Mouse (Mus musculus) stomach, embryonic 15.5 days (tissue): ENCODE measurements at regions not wholly inside any gene's neighbourhood (a gene's known extent, or its start where the extent isn't known, plus 50 kb on each side); places are given as distances from the start of the nearest gene placed in this dataset.

Source experiments
- ATAC-seq: fragments of 200-750 bp; cut with Nextera tagmentation; 2 replicates; pipeline ENCODE4 v1.8.0; 2017; ENCODE audit warnings: low read depth, moderate number of reproducible peaks, moderate TSS enrichment; ENCODE audit not compliant: insufficient read depth, low FRiP score
- H3K27ac ChIP-seq: fragments of 300-500 bp; sonication (generic); 2 replicates; pipeline ENCODE4 v1.5.1; 2015; ENCODE audit warnings: mild to moderate bottlenecking, inconsistent platforms
- H3K27me3 ChIP-seq: fragments of 300-500 bp; sonication (generic); replicated peaks from 2 replicates; pipeline ENCODE4 v1.6.1; 2015; ENCODE audit warnings: inconsistent platforms
- H3K36me3 ChIP-seq: fragments of 300-500 bp; sonication (generic); 2 replicates; pipeline ENCODE4 v1.6.1; 2015; ENCODE audit warnings: inconsistent platforms
- H3K4me1 ChIP-seq: fragments of 300-500 bp; sonication (generic); 2 replicates; pipeline ENCODE4 v1.6.1; 2015; ENCODE audit warnings: inconsistent platforms
- H3K4me2 ChIP-seq: fragments of 300-500 bp; sonication (generic); 2 replicates; pipeline ENCODE4 v1.6.1; 2015; ENCODE audit warnings: mild to moderate bottlenecking, inconsistent platforms
- H3K4me3 ChIP-seq: fragments of 300-500 bp; sonication (generic); replicated peaks from 2 replicates; pipeline ENCODE4 v1.5.1; 2015; ENCODE audit warnings: inconsistent platforms
- H3K9ac ChIP-seq: fragments of 300-500 bp; sonication (generic); 2 replicates; pipeline ENCODE4 v1.6.1; 2015; ENCODE audit warnings: inconsistent platforms
- H3K9me3 ChIP-seq: fragments of 300-500 bp; sonication (generic); 2 replicates; pipeline ENCODE4 v1.6.1; 2016; ENCODE audit warnings: inconsistent platforms
- WGBS: fragments of 180-500 bp; shearing (Covaris S2); methylation state at CpG from one replicate; pipeline ENCODE4 v1.1.7; 2015; 5-methylcytosine and 5-hydroxymethylcytosine counted together

DNA sequence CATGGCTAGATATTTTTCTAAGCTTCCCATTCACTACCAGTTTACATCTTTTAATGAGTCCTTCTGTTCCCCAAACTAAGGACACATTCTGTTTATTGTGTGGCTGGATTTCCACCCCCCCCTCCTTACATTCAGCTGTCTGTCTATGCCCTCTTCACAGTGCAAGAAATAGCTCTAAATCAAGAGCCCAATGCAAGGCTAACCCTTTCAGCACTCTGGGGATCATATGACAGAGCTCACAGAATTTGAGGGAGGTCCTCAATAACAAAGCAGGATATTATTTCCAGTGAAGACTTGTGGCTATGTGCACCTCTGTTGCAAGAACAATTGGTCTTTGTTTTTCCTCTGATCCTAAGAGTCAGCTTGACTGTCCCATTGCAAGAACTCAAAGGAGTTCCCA, 874.1 kb upstream of the Gje1 start:
- Histone ChIP-seq H3K4me3 (no peak overlapping the region), H3K4me1 (no peaks in the 10 kb centered on the region), H3K27ac (no peak overlapping the region), H3K9me3 (no peaks in the 10 kb centered on the region), H3K9ac (no peak overlapping the region), H3K36me3 (no peaks in the 10 kb centered on the region), H3K27me3 (no peaks in the 10 kb centered on the region), H3K4me2 (no peak overlapping the region)
- 0 out of 2 replicates have a peak, but pooled peaks have one; percentile 50 for ATAC-seq

DNA sequence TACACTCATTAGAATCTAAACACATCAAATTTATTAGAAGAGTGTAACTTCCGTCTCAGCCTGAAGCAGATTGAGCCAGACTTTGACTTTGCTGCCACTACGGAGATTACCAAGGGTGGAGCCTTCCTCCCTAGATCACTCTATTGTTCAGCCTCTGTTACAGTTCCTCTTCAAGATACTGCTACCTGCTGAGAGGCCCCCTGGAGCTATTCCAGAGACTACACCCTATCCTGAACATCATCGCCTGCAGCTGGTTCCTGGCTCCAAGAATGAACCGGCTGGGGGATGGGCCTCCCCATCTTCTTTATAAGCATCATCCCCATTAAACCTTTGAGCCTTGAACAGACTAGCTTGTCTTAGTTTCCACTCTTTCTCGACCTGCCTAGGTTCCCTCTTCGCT, 868.1 kb upstream of the Gje1 start:
- Histone ChIP-seq H3K4me2 (no peak overlapping the region), H3K9me3 (no peaks in the 10 kb centered on the region), H3K9ac (no peak overlapping the region), H3K4me1 (no peaks in the 10 kb centered on the region), H3K27me3 (no peaks in the 10 kb centered on the region), H3K36me3 (no peaks in the 10 kb centered on the region), H3K27ac (no peak overlapping the region), H3K4me3 (no peak overlapping the region)
- no peak for ATAC-seq
- whole genome bisulfite sequencing = 70% methylated on average over 6 of the region's 6 CpGs

DNA sequence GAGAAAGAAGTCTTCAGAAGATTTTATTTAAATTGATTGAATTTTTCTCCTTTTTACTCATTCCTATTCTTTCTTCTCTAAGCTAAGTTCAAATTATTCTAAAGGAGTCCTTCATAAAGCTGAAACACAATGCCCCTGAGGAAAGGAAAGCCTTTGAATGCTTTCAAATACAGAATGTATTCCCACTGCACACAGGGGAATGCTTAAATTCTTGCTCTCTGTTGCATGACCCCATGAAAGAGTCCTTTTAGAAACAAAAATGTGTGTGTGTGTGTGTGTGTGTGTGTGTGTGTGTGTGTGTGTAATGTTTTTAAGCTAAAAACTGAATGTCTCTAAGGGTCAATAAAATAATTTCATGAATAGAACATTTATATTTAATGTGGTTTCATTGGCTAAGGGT, 846.1 kb upstream of the Gje1 start:
- ATAC-seq = no peak
- no peaks in the 10 kb centered on the region for H3K27me3 ChIP-seq
- no peak overlapping the region for H3K27ac ChIP-seq
- no peak overlapping the region for H3K4me2 ChIP-seq
- H3K4me1 ChIP-seq = no peaks in the 10 kb centered on the region
- no peaks in the 10 kb centered on the region for H3K36me3 ChIP-seq
- H3K9me3 ChIP-seq = no peaks in the 10 kb centered on the region
- no peak overlapping the region for H3K9ac ChIP-seq
- H3K4me3 ChIP-seq = no peak overlapping the region

DNA sequence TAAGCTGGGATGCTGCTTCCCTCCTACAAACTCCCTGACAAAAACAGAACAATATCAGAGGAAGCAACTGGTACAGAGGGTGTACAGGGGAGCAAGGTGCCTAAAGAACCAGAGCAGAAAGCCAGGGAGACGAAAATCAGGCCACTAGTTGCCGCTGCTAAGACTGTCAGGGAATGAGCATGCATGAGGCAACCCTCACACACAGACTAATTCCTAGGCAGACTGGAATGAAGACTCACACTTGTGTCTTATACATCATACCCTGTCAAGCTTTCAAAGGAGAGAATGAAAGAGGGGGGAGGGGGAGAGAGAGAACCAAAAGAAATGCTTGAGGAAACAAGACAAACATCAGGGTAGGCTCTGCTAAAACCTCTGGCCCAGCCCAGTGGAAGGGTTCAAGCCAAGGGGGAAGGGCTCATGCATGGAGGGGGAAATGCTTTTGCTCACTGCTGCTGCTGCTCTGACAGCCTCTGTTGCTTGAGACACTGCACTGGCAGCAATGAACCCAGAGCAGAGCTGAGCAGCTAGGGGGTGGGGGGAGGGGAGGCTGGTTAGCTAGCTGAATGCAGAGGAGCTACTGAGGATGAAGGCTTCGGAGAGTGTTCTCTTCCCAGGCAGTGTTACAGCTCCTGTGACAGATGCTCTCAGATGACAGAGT, 835.5 kb upstream of the Gje1 start:
- no peak overlapping the region for H3K4me3 ChIP-seq
- no peaks in the 10 kb centered on the region for H3K27me3 ChIP-seq
- H3K4me2 ChIP-seq = no peak overlapping the region
- no peak overlapping the region for H3K9ac ChIP-seq
- H3K36me3 ChIP-seq = no peaks in the 10 kb centered on the region
- 44% methylated on average over 3 of the region's 3 CpGs for WGBS
- ATAC-seq = no peak
- H3K27ac ChIP-seq = no peak overlapping the region
- no peaks in the 10 kb centered on the region for H3K4me1 ChIP-seq
- H3K9me3 ChIP-seq = no peaks in the 10 kb centered on the region

DNA sequence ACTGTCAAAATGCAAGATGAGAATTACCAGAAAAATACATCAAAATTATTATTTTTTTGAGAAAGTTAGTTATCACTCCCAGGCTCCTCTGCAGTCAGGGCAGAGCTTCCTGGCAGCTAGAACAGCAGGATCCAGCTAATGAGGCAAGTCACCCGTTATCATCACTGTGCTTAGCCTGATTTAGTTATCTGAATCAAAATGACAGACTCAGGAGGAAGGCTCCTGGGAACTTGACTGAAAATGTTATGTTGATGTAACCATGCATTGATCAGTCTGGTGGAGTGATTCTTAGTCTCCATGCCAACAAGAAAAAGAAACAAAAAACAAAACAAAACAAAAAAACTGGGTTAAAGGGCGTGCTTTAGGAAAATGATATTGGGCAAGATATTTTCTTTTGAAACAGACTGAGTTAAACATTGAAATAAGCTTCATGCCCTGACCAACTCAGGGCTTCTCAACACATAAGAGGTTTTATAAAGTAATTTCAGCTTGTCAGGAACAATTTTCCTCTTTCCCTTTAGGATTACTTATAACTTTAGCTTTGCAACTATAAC, 823.9 kb upstream of the Gje1 start:
- no peak for ATAC-seq
- no peak overlapping the region for H3K27ac ChIP-seq
- H3K4me2 ChIP-seq = no peak overlapping the region
- no peaks in the 10 kb centered on the region for H3K4me1 ChIP-seq
- H3K4me3 ChIP-seq = no peak overlapping the region
- WGBS = 56% methylated on average over 2 of the region's 2 CpGs
- H3K9ac ChIP-seq = no peak overlapping the region
- no peaks in the 10 kb centered on the region for H3K27me3 ChIP-seq
- no peaks in the 10 kb centered on the region for H3K36me3 ChIP-seq
- no peaks in the 10 kb centered on the region for H3K9me3 ChIP-seq

DNA sequence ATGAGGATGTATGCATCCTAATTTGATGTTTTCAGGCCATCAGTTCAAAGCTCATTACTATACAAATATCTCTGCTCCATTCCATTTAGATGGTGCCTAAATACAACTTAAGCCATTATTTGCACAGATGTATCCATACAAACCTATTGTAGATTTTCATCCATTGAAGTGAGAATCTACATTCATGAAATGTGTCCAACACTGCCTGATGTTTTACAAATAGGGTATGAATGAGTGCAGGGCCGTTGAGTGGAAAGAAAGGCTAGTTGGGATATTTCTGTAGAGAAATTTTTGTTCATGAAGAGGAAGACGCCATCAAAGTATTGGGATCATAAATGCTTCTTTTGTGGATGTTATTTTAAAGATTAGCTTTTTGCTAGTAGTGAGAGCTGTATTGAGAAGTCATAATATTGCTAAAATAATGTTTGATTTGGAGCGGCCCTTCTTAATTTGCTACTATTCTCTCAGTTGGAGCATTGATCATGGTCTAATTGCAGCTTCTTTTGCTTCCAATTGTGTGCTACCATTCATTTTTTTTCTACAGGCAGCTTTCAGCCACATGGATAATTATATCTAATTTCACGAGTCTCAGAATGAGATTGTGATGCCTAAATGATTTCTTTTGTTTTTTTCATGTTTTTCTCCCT, 822.9 kb upstream of the Gje1 start:
- 83% methylated on average over 4 of the region's 4 CpGs for WGBS
- Histone ChIP-seq H3K27me3 (no peaks in the 10 kb centered on the region), H3K9me3 (no peaks in the 10 kb centered on the region), H3K36me3 (no peaks in the 10 kb centered on the region), H3K4me1 (no peaks in the 10 kb centered on the region), H3K9ac (no peak overlapping the region), H3K27ac (no peak overlapping the region), H3K4me2 (no peak overlapping the region), H3K4me3 (no peak overlapping the region)
- ATAC-seq = no peak

DNA sequence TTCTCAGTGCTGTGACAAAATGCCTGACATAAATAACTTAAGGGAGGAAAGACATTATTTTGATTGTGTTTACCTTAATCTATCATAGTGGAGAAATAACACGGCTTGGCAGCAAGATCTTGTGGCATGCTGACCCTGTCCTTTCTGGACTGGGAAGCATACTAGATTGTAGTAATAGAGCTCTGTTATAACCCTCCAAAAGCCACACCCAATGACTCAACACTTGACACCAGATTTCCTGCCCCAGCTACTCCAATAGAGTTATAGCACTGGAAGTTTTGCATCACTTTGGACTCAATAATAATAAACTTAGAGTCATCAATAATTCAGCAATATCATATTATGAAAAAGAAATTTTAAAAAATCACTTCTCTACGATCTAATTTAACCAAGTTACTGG, 818.0 kb upstream of the Gje1 start:
- ATAC-seq = no peak
- H3K36me3 ChIP-seq = no peaks in the 10 kb centered on the region
- 77% methylated on average over 2 of the region's 2 CpGs for WGBS
- no peak overlapping the region for H3K9ac ChIP-seq
- H3K27me3 ChIP-seq = no peaks in the 10 kb centered on the region
- no peak overlapping the region for H3K4me3 ChIP-seq
- no peak overlapping the region for H3K4me2 ChIP-seq
- H3K27ac ChIP-seq = no peak overlapping the region
- H3K4me1 ChIP-seq = no peaks in the 10 kb centered on the region
- no peaks in the 10 kb centered on the region for H3K9me3 ChIP-seq

DNA sequence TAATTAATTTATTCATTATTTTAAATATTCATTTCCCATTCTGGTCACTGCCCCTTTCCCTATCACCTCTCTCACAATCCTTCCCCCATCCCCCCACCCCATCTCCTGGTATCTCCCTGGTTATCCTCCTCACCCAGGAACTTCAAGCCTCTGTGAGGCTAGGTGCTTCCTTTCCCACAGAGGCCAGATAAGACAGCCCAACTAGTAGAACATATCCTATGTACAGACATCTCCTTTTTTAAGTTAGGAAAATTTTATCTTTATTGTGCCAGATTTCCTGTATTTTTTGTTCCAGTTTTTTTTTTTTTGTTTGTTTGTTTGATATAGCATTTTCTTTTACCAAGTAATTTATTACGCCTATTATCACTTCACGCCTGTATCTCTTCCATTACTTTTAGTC, 769.4 kb upstream of the Gje1 start:
- H3K9ac ChIP-seq = no peak overlapping the region
- H3K4me1 ChIP-seq = no peaks in the 10 kb centered on the region
- no peak for ATAC-seq
- no peak overlapping the region for H3K4me3 ChIP-seq
- H3K27ac ChIP-seq = no peak overlapping the region
- no peaks in the 10 kb centered on the region for H3K9me3 ChIP-seq
- no peak overlapping the region for H3K4me2 ChIP-seq
- no peaks in the 10 kb centered on the region for H3K27me3 ChIP-seq
- no peaks in the 10 kb centered on the region for H3K36me3 ChIP-seq
- 91% methylated on average over 2 of the region's 2 CpGs for WGBS

DNA sequence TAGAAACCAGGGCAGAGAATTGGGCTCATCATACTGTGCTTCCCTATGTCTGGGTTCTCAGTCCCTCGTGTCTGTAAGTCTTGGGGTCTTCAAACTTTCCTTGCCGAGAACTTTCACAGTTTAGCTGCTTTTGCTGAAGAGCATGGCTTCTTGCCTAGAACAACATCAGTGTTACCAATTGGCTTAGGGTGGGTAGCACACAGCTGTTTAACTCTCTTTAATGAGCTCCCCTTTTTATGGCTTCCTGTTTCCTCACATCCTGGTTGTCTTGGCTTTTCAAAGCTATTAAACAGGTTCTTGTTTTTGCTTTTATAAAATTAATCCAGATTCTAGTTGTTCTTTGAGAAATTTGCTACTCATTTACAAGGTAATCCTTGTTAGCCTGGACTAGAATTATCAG, 725.3 kb upstream of the Gje1 start:
- H3K9me3 ChIP-seq = no peaks in the 10 kb centered on the region
- 79% methylated on average over 2 of the region's 2 CpGs for WGBS
- no peaks in the 10 kb centered on the region for H3K27me3 ChIP-seq
- H3K4me1 ChIP-seq = no peaks in the 10 kb centered on the region
- H3K9ac ChIP-seq = no peak overlapping the region
- H3K36me3 ChIP-seq = no peaks in the 10 kb centered on the region
- ATAC-seq = no peak
- no peak overlapping the region for H3K4me2 ChIP-seq
- no peak overlapping the region for H3K4me3 ChIP-seq
- H3K27ac ChIP-seq = no peak overlapping the region

DNA sequence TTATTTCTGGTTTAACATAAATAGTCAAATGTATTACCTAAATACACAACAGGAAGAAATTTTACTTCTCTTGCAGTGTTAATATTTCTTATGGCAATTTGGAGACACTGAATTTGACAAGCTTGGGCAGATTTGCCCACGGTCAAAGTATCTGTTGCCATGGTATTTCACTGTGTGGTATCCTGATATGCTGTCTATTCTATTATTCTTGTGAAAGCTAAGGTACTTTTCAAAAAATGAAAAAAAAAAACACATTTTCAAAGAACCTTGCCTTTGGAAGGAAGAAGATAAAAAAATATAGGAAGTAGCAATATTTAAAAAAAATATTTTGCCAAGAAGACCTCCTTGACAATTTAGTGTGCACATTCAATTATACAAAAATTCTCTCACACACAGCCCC, 723.2 kb upstream of the Gje1 start:
- H3K4me3 ChIP-seq = no peak overlapping the region
- WGBS = 75% methylated on average over 1 of the region's 1 CpGs
- ATAC-seq = no peak

DNA sequence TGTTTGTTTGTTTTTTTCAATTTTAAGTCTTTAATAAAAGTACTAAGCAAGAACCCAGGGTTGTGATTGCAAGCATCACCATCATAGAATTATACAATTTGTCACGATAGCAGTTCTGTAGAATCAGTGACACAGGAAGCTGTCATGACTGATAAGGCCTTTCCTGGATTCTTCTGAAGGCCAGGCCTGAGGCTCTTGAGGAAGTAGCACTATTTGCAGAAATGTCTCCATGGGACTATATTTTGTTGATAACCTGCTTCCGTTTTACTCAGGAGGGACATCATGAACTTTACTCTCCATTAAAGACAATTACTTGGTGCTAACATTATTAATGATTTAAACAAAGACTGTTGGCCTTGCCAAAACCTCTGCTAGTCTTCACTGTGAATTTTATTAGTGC, 708.7 kb upstream of the Gje1 start:
- no peaks in the 10 kb centered on the region for H3K4me1 ChIP-seq
- no peaks in the 10 kb centered on the region for H3K9me3 ChIP-seq
- H3K4me2 ChIP-seq = no peak overlapping the region
- H3K27me3 ChIP-seq = no peaks in the 10 kb centered on the region
- no peaks in the 10 kb centered on the region for H3K36me3 ChIP-seq
- 55% methylated on average over 2 of the region's 2 CpGs for WGBS
- no peak overlapping the region for H3K9ac ChIP-seq
- H3K4me3 ChIP-seq = no peak overlapping the region
- no peak for ATAC-seq
- no peak overlapping the region for H3K27ac ChIP-seq

More for the DNA sequence above, 723.2 kb upstream of the Gje1 start:
- no peaks in the 10 kb centered on the region for H3K36me3 ChIP-seq
- no peaks in the 10 kb centered on the region for H3K4me1 ChIP-seq
- H3K9ac ChIP-seq = no peak overlapping the region
- no peak overlapping the region for H3K4me2 ChIP-seq
- no peaks in the 10 kb centered on the region for H3K27me3 ChIP-seq
- no peak overlapping the region for H3K27ac ChIP-seq
- H3K9me3 ChIP-seq = no peaks in the 10 kb centered on the region

DNA sequence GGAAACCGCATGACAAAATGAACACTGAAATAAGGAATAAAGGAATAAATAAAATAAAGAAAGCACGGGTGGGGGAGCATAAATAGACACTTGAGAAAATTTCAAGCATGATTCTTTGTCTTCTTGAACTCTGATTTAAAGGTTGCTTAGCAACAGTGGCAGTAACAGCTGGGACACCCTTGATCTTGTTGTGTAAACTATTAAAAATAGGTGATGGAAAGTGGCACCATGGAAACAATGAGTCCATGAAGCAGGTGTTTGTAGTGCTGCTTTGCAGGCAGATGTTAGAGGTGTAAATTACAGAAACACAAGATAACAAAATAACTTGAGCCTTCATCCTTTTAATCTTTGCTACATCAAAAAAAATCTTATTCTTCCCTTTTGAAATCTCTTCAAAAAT, 688.2 kb upstream of the Gje1 start:
- 59% methylated on average over 2 of the region's 2 CpGs for WGBS
- Histone ChIP-seq H3K9me3 (no peaks in the 10 kb centered on the region), H3K9ac (no peak overlapping the region), H3K4me1 (no peaks in the 10 kb centered on the region), H3K4me3 (no peak overlapping the region), H3K27me3 (no peaks in the 10 kb centered on the region), H3K36me3 (no peaks in the 10 kb centered on the region), H3K27ac (no peak overlapping the region), H3K4me2 (no peak overlapping the region)
- no peak for ATAC-seq

DNA sequence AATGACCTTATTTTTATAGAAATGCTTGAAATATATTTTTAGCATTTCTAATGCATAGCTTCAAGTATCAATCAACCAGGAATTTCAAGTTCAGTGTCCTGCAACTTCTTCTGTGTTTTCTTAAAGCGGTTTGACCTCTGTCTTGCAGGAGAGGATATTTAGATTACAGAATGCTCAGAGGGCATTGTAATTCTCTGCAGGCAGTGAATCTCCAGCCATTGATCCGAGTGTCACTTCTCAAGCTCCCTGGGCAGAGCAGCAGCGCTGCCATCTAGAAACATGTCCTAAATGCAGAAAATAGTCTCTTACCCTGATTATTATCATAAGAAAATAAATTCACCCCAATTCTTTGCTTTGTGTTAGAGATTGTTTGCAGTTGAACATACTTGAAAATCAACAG, 687.7 kb upstream of the Gje1 start:
- Histone ChIP-seq H3K27ac (no peak overlapping the region), H3K9ac (no peak overlapping the region), H3K4me1 (no peaks in the 10 kb centered on the region), H3K36me3 (no peaks in the 10 kb centered on the region), H3K4me3 (no peak overlapping the region), H3K27me3 (no peaks in the 10 kb centered on the region), H3K4me2 (no peak overlapping the region), H3K9me3 (no peaks in the 10 kb centered on the region)
- no peak for ATAC-seq
- 41% methylated on average over 3 of the region's 3 CpGs for WGBS
